Mouse (Mus musculus) liver, adult 2 months (tissue): ENCODE data around the gene Frem2.

ENCODE experiments used
- CTCF ChIP-seq: fragments of 200-500 bp; IDR thresholded peaks from 2 replicates; pipeline ENCODE4 v1.5.1; 2011; ENCODE audit warnings: low read depth, low read length, control low read depth
- POLR2A ChIP-seq: fragments of 200-500 bp; IDR thresholded peaks from 2 replicates; pipeline ENCODE4 v1.6.1; 2011; ENCODE audit warnings: low read length, control low read depth; ENCODE audit not compliant: insufficient read depth; ENCODE audit errors: extremely low read depth

DNA sequence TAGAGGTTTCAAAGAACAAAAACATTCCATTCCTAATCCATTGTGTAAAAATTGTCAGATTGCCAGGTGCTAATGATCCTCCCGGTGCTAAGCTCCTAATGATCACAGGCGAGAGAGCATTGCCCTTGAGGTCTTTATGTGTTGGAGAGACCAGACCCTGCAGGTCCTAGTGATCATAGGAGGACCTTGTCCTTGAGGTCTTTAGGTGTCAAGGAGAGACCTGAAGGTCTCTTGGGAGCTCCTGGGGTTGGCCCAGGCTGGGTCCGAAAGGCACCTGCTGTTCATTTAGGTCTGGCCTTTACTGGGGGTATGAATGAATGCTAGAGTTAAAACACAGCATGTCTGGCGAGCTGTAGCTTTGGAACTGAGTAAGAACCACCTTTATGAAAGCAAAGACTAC is 183.0 kb downstream of the Frem2 start:
- TF ChIP-seq CTCF (no peak), POLR2A (no peak)
